Mouse (Mus musculus): ENCODE measurements around the gene Trip10.

Trip10 gene

GRCm38 (mm10) chr17:57249186-57250181, at the start of gene Trip10:
TSS of gene Trip10 (plus strand) at chr17:57249455.
- peak; percentile 68 to 79 for DNase-seq (ENCODE audit: low spot score in 2 of 2)

- no peak for DNase-seq (ENCODE audit: low spot score in 2 of 2)
These were observed 47.2 kb upstream of the Trip10 start for GRCm38 (mm10) chr17:57201841-57202724.

- no peak for DNase-seq (ENCODE audit: low spot score in 2 of 2)
These were observed 41.3 kb upstream of the Trip10 start for GRCm38 (mm10) chr17:57207938-57208337.

GRCm38 (mm10) chr17:57209330-57209729, 39.9 kb upstream of the Trip10 start:
- no peak for DNase-seq (ENCODE audit: low spot score in 2 of 2)

- DNase-seq (ENCODE audit: low spot score in 2 of 2), result no peak
These were observed 37.8 kb upstream of the Trip10 start for GRCm38 (mm10) chr17:57211501-57211900.

GRCm38 (mm10) chr17:57214676-57215387, 34.4 kb upstream of the Trip10 start:
- no peak for DNase-seq (ENCODE audit: low spot score in 2 of 2)

GRCm38 (mm10) chr17:57218335-57218900, 30.8 kb upstream of the Trip10 start:
- no peak for DNase-seq (ENCODE audit: low spot score in 2 of 2)

GRCm38 (mm10) chr17:57219167-57219883, 29.9 kb upstream of the Trip10 start:
- peak; percentile 53 to 57 for DNase-seq (ENCODE audit: low spot score in 2 of 2)

- no peak for DNase-seq (ENCODE audit: low spot score in 2 of 2)
These were observed 29.4 kb upstream of the Trip10 start for GRCm38 (mm10) chr17:57219884-57220207.

- DNase-seq (ENCODE audit: low spot score in 2 of 2), result no peak
These were observed 27.3 kb upstream of the Trip10 start for GRCm38 (mm10) chr17:57221911-57222310.

- no peak for DNase-seq (ENCODE audit: low spot score in 2 of 2)
These were observed 25.9 kb upstream of the Trip10 start for GRCm38 (mm10) chr17:57223313-57223712.

- DNase-seq (ENCODE audit: low spot score in 2 of 2), result no peak
These were observed 21.8 kb upstream of the Trip10 start for GRCm38 (mm10) chr17:57227468-57227867.

- DNase-seq (ENCODE audit: low spot score in 2 of 2), result no peak
These were observed 21.2 kb upstream of the Trip10 start, which contains the start of gene C3 for GRCm38 (mm10) chr17:57228014-57228413. TSS of gene C3 (minus strand) at chr17:57228136.

- DNase-seq (ENCODE audit: low spot score in 2 of 2), result no peak
These were observed 20.4 kb upstream of the Trip10 start for GRCm38 (mm10) chr17:57228873-57229272.

- DNase-seq (ENCODE audit: low spot score in 2 of 2), result no peak
These were observed 19.2 kb upstream of the Trip10 start for GRCm38 (mm10) chr17:57229851-57230727.

- DNase-seq (ENCODE audit: low spot score in 2 of 2), result no peak
These were observed 18.5 kb upstream of the Trip10 start for GRCm38 (mm10) chr17:57230728-57231125.

GRCm38 (mm10) chr17:57231321-57231771, 17.9 kb upstream of the Trip10 start:
- no peak for DNase-seq (ENCODE audit: low spot score in 2 of 2)

GRCm38 (mm10) chr17:57232200-57232599, 17.1 kb upstream of the Trip10 start:
- DNase-seq (ENCODE audit: low spot score in 2 of 2), result no peak

- no peak for DNase-seq (ENCODE audit: low spot score in 2 of 2)
These were observed 16.2 kb upstream of the Trip10 start for GRCm38 (mm10) chr17:57233038-57233437.
